Mouse (Mus musculus): Measurements from ENCODE around the gene Nfkbia.

The Nfkbia gene

DNA sequence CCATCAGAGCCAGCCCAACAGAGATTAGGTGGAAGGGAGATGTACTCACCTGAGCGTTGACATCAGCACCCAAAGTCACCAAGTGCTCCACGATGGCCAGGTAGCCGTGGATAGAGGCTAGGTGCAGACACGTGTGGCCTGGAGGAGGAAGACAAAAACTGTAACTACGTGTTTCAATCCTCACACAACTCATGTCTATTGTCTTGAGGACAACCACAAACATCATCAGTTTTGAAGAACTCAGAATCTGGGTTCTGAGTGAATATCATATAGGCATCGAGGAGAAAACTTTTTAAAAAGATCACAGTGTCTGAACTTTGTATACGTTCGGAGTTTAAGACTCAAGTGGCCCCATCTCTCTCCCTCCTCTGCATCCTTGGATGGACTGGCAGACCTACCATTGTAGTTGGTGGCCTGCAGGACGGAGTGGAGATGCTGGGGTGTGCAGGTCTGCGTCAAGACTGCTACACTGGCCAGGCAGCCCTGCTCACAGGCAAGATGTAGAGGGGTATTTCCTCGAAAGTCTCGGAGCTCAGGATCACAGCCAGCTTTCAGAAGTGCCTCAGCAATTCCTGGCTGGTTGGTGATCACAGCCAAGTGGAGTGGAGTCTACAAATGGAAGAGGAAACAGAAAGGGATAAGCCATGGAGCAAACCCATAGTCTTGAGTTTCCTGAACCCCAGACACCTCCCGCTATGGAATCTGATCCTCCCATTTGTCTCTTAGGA, 1.6 kb downstream of the Nfkbia start:
- DNase-seq (ENCODE audit: low spot score in 2 of 2), result no peak

DNA sequence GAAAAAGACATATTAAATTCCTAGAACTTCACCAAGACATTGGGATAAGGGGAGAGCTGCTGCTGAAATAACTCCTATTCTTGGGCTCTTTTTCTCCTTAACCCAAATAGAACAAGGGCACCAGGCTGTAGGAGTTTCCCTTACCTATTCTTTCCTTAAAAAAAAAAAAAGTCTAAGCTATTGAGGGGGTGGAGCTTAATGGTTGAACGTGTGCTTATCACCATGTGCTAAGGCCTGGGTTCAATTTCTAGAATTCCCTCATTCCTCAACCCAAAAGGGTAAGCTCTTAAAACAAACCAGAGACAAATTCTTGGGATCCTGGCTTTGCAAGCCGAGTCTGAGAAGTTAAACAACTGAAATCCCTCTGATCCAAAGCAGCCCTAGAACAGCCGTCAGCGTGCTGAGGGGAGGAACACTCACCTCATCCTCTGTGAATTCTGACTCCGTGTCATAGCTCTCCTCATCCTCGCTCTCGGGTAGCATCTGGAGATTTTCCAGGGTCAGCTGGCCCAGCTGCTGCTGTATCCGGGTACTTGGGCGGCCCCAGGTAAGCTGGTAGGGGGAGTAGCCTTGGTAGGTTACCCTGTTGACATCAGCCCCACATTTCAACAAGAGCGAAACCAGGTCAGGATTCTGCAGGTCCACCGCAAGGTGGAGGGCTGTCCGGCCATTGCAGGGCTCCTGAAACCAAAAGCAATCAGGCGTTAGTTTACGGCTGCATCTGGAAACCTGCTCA, 2.3 kb downstream of the Nfkbia start:
- no peak for DNase-seq (ENCODE audit: low spot score in 2 of 2)

GRCm38 (mm10) chr12:55488661-55489447, 3.6 kb downstream of the Nfkbia start:
- no peak for DNase-seq (ENCODE audit: low spot score in 2 of 2)

DNA sequence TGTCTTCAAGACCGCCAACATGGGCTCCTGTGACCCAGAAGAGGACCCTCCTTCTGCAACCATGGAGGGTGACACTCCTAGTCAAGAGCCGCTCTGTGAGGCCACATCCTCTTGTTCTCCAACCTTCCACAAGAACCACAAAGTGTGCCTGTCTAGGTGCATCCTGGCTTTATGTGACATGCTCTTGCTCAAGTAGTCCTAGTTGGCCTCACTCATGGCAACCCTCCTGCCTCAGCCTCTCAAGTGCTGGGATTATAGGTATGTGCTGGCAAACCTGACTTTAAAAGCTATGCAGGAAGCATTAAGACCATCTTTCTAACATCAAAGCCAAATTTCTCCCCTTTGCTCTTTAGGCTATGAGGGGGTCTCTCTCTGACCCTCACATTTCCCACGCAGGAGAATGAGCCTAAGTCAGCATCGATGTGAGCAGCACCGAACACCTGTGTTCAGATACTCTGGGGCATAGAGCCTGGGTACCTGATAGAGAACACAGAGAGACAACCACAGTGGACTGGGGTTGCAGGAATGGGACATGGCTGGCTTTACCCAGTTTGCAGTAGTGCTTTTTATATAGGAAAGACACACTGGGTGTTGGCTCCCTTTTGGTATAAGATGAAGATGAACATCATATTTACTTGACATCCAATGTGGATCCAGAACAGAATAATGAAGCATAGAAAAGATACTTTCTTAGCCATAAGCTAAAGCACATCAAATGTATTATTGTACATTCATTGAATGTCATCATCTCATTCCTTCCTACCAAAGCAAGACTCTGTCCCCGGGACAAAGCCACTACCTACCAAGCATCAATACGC, 4.4 kb downstream of the Nfkbia start:
- DNase-seq (ENCODE audit: low spot score in 2 of 2), result no peak

DNA sequence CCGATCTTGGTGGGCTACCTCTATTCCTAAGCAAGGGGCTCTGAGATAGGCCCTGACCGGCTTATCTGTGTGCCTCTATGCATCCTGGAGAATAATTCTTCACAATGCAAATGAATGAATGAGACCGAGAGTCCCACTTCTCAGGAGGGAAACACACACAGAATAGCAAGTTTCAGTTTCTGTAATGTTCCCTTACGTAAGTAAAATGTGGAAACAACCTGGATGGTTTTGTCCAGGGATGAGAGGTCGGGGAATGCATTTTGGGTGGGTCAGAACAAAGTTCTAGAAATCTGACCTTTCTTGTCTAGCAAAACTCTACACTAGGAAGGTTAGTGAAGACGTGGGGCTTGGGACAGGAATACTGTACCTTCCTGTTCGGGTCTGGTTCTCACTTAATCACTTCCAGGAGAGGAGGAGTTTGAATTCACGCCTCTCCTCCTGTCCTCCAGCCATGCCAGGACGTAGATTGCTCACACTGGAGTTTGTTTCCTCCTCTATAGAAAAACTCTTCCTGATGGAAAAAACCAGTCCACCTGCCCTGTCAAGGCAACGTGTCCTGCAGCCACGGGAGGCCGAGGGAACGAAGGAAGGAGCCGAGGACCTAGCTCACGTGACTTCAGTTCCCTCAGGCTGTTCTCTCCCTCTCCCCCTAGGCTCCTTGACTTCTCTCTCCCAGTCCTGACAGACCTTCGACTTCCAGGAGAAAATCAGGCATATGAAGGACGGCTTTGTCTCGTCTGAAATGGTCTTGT, 5.3 kb downstream of the Nfkbia start:
- no peak for DNase-seq (ENCODE audit: low spot score in 2 of 2)

DNA sequence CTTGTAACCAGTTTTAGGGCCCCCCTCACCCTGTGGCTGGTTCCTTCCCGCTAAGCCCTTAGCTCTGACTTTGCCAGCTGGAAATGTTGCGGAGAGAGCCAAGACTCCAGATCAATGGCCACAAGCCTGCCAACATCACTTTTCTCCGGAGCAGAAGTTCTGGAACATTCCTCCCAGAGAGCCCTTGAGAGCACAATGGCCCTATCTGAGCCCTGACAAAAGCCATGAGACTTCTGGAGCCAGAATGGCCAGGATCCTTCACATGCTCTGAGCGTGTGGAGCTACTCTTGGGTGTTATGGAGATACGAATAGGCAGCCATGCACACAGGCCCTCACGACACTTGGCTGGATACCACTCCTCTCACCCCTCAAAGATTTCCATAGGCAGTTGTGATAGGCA, 7.6 kb downstream of the Nfkbia start:
- no peak for DNase-seq (ENCODE audit: low spot score in 2 of 2)

- no peak for DNase-seq (ENCODE audit: low spot score in 2 of 2)
These were observed 8.2 kb downstream of the Nfkbia start for GRCm38 (mm10) chr12:55484079-55484774.

- no peak for DNase-seq (ENCODE audit: low spot score in 2 of 2)
These were observed 8.9 kb downstream of the Nfkbia start for GRCm38 (mm10) chr12:55483591-55483990.

DNA sequence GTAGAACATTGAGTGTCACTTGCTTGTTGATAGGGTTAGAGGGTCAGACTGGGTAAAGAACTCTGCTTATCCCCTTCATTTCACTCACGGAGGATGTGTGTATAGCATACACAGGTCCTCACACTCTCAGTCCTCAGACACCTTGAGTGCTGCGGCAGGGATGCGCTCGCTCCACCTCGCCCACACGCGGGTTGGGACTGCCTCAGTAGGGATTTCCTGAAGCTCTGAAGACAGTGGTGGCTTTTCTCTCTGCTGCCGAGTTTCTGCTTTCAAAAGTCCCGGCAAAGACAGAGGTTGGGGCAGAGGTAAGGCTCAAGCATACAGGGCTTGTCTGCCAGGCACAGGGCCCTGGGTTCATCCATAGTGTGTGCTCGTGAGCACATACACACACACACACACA, 9.7 kb downstream of the Nfkbia start:
- DNase-seq (ENCODE audit: low spot score in 2 of 2), result no peak

- DNase-seq (ENCODE audit: low spot score in 2 of 2), result no peak
These were observed 10.7 kb downstream of the Nfkbia start for GRCm38 (mm10) chr12:55481739-55482138.

DNA sequence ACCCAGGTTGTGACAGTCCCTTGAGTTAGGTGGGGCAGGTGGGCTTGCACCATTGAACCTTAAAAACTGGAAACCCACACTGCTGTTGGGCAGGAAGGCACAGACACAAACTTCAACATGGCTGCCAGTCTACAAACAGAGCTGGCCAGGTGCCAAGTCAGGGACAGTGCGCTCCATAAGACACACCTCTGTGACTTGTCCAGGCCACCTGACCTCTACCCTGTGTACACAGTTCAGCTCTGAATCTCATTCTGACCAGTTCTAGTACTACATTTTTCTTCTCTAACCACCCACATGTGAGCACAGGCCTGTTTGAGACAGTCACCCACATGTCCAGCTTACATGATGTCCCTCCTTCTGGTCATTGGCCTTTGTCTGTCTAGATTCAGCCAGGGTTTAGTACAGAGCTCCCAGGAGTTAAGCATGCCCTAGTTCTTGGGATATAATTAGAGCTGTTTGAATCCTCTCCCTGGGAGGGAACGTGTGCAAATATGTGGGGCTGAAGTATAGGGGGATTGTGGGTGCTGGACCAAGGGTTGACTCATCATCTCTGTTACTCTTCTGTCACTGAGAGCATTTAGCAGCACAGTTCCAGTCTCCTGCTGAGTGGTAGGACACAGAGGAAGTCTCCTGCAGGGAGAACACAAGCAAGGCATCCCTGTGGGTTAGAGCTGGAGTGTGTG, 11.8 kb downstream of the Nfkbia start:
- DNase-seq (ENCODE audit: low spot score in 2 of 2), result no peak

GRCm38 (mm10) chr12:55478901-55479300, 13.5 kb downstream of the Nfkbia start:
- DNase-seq (ENCODE audit: low spot score in 2 of 2), result no peak

DNA sequence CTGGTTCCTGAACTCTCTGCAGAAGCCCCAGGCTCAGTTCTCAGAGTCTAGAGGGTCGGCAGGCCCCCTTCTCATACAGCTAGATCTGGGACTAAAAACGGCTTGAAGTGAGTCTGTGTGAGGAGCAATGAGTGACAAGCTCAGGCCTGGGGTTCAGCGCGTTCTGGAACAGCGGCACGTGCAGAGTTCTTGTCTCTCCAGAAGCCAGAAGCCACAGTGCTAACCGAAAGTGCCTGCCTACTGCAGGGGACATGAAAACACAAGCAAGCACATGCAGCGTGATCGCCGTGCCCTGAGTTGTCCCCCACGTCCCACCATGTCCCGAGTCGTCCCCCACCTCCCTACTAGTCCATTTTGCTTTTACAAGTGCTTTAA, 18.3 kb downstream of the Nfkbia start:
- no peak for DNase-seq (ENCODE audit: low spot score in 2 of 2)

DNA sequence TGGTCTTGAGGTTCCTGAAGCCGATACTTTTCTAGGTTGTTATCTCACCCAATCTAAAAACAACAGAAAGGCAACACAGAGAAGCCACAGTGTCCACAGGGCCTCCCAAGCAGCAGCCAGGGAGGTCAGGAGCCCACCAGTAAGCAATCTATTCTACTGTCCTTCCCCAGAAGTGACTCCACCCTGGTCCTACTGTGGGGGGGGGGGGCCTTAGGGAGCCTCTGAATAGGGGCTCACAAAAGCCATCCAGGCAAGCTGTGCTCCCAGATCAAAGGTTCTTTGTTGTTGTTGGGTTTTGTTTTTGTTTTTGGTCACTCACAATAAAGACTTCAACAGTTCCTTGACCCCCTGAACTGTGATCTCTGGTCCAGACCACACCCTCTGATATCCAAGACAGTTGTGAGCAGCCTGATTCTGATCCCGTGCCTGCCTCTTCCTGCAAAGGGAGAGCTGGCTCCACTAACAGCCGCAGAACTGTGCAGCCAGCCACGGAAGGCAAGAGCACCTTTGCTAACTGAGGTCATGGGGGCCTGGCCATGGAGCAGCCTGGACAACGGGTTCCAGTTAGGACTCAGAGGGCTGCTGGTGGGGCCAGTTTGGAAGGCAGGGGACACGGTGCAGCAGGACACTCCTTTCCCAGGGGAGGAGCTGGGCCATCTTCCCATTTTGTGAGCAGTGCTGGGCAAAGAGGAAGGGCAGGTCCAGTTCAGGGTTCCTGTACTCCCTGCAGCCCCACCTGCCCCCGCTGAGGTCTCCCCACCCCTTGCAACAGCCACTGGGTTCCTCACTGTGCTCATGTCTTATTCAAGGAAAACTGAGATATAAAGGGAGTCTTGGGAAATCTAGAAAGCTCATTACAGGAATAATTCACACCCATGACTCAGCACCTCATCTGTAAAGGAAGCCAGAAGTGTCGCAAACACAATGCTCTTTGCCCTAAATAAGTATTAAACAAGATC, 18.9 kb downstream of the Nfkbia start:
- no peak for DNase-seq (ENCODE audit: low spot score in 2 of 2)

GRCm38 (mm10) chr12:55471344-55471743, 21.1 kb downstream of the Nfkbia start:
- no peak for DNase-seq (ENCODE audit: low spot score in 2 of 2)

DNA sequence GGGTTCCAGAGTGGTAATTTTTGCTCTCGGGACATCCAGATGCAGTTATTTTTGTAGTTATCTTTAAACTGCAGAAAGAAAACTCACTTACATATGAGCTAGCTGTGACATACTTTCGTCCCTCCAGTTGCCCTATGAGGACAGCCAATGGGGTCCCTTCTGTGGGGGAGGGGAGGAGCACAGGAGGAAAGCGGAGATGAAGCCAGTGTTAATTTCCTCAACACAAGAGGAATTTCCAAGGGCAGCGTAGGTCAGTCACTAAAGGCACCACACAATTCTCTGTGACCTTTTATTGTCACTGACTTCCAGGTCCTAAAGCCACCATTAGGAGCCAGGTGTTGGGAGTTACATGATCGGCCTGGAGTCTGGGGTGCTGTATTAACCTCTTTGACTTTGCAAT, 22.0 kb downstream of the Nfkbia start:
- DNase-seq (ENCODE audit: low spot score in 2 of 2), result no peak

DNA sequence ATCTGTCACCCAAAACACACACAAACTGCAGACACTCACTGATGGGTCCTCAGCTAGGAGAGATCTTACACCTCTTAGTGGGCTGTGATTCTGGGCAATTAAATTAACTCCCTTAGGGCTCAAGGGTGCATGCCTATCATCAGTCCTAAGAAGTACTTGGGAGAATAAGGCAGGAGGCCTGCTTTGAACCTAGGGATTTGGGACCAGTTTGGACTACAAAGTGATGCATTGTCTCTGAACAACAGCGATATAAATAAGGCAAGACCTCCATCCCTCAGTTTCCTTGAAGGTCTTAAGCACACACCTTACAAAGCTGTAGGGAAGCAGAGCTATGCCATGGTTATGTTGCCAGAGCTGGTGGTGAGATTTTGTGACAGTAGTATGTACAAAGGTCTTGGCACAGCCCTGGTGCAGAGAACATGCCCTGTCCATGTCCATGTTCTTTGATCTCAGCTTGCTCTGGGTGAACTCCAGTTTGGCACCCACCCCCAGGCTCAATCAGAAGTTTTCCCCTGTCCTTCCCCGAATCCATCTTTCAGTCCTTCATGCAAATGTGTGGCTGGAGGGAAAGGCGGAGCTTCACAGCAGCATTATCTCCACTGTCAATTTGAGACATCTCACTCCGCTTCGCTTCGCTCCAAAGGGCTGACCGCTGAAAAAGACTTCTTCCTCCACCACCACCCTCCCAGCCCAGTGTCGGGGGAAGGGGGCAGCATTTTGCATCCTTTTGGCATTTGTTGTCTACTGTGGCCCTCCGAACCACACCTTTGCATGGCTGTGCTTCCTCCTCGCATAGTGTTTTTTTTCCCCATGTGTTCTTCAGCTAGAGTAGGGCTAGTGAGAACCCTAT, 24.9 kb downstream of the Nfkbia start:
- no peak for DNase-seq (ENCODE audit: low spot score in 2 of 2)

DNA sequence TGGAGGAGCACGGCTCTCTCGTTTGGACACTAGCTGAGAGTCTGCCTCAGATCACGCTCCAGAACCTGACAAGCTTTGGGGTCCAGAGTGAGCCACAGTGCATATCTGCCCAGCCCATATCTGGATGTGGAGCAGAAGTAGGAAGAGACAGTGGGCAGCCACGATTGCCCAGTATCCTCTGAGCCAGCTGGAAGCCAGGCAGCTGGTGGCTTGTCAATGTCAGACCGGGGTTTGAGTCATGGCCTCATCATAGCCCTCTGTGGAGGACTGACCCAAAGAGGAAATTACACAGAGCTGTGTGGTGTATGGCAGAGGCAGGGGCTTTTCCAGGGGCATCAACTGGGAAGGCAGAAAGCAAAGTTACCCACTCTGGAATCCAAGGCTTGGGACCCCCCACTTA, 25.6 kb downstream of the Nfkbia start:
- no peak for DNase-seq (ENCODE audit: low spot score in 2 of 2)
